Mouse (Mus musculus) forebrain, embryonic 13.5 days (tissue): ENCODE results near the gene Olfr1451. TPM values are rescaled to one million over a fixed set of nuclear protein-coding genes. Genes with fewer than 3 reads are reported as not detected.
"Not testable (repeated sequence)": the region's sequence is repeated elsewhere in the genome, so short reads cannot be mapped to it uniquely, and the experiment has no call there.

Experiments used
- ATAC-seq: fragments of 200-750 bp; cut with Nextera tagmentation; 2 replicates; pipeline ENCODE4 v1.8.0; 2017
- H3K27ac ChIP-seq: fragments of 300-500 bp; sonication (generic); 2 replicates; pipeline ENCODE4 v1.5.1; 2015; ENCODE audit warnings: inconsistent platforms, mild to moderate bottlenecking, moderate library complexity
- H3K27me3 ChIP-seq: fragments of 300-500 bp; sonication (generic); 2 replicates; pipeline ENCODE4 v1.6.1; 2015; ENCODE audit warnings: mild to moderate bottlenecking, inconsistent platforms
- H3K36me3 ChIP-seq: fragments of 300-500 bp; sonication (generic); 2 replicates; pipeline ENCODE4 v1.6.1; 2015; ENCODE audit warnings: mild to moderate bottlenecking, inconsistent platforms; ENCODE audit not compliant: poor library complexity, severe bottlenecking
- H3K4me1 ChIP-seq: fragments of 300-500 bp; sonication (generic); 2 replicates; pipeline ENCODE4 v1.6.1; 2015; ENCODE audit warnings: inconsistent platforms
- H3K4me2 ChIP-seq: fragments of 300-500 bp; sonication (generic); 2 replicates; pipeline ENCODE4 v1.6.1; 2015; ENCODE audit warnings: inconsistent platforms, mild to moderate bottlenecking, moderate library complexity
- H3K4me3 ChIP-seq: fragments of 300-500 bp; sonication (generic); 2 replicates; pipeline ENCODE4 v1.5.1; 2015; ENCODE audit warnings: mild to moderate bottlenecking, inconsistent platforms
- H3K9ac ChIP-seq: fragments of 300-500 bp; sonication (generic); 2 replicates; pipeline ENCODE4 v1.6.1; 2015; ENCODE audit warnings: mild to moderate bottlenecking, inconsistent platforms
- H3K9me3 ChIP-seq: fragments of 300-500 bp; sonication (generic); replicated peaks from 2 replicates; pipeline ENCODE4 v1.6.1; 2016; ENCODE audit warnings: inconsistent platforms
- WGBS: fragments of 180-500 bp; shearing (Covaris S2); methylation state at CpG from one replicate; pipeline ENCODE4 v1.1.7; 2015; 5-methylcytosine and 5-hydroxymethylcytosine counted together
- polyA plus RNA-seq: library from polyadenylated mRNA; unstranded; fragments of >200 nt; fragmentation: Nextera tagmentation; extraction: Ambion mirVana; gene quantifications from 2 replicates; pipeline ENCODE4 v1.2.1, GENCODE M21; 2015

The Olfr1451 gene
- polyA plus RNA-seq = not detected in 2 replicates

DNA sequence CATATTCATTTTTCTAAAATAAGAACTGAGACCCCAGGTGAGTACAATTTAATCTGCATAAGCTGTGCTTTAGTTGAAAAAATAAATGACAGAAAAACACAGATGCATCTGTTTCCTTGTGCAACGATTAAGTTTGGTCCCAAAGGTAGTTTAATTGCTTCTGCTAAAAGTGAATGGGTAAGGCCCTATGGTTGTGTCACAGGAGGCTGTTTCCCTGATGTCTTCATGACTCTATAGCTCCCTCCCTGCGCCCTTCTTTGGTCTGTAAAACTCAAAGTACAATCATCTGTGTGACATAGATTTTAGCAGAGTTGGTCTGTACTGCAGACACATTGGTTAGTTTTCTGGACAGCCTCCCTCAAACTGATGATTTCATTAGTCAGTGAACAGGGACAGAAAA is at the start of gene Olfr1451:
Gene Olfr1451, plus strand, starts transcription at position 301 of the 400 bp plus-strand sequence.
- WGBS = 69% methylated on average over 2 of the region's 2 CpGs
- H3K27me3 ChIP-seq = no peaks in the 10 kb centered on the region
- H3K9me3 ChIP-seq = peaks cover 31% of the 10 kb centered on the region
- no peaks in the 10 kb centered on the region for H3K36me3 ChIP-seq
- ATAC-seq = no peak
- no peak within 1 kb of the TSS for H3K27ac ChIP-seq
- no peak within 1 kb of the TSS for H3K9ac ChIP-seq
- no peaks in the 10 kb centered on the region for H3K4me1 ChIP-seq
- H3K4me3 ChIP-seq = no peak within 1 kb of the TSS
- H3K4me2 ChIP-seq = no peak within 1 kb of the TSS

DNA sequence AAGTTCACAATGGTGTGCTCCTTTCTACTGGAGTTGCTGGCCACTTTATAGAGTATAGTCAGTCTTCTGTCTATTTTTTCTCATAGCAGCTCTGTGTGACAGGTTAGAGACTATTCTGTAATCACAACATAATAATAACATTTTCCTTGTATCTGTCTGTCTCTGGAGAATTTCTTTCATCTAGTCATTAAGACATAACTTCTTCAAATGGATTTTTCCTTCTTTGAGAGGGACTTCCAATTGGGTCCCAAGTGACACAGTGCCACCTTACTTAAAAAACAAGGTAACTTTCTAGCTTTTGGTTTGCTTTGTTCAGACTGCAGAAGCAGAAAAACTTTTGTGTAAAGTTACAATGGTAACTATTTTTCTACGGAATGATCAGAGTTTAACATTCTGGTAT is 44.9 kb upstream of the Olfr1451 start, which contains the start of gene Olfr1450:
Gene Olfr1450, plus strand, starts transcription at position 301 of the 400 bp plus-strand sequence.
- Histone ChIP-seq H3K9ac (no peak within 1 kb of the TSS), H3K9me3 (peaks cover 19% of the 10 kb centered on the region; the same call in 1 of the 2 replicates), H3K4me1 (no peaks in the 10 kb centered on the region), H3K4me3 (no peak within 1 kb of the TSS), H3K27me3 (no peaks in the 10 kb centered on the region), H3K4me2 (no peak within 1 kb of the TSS), H3K27ac (no peak within 1 kb of the TSS), H3K36me3 (no peaks in the 10 kb centered on the region)
- ATAC-seq = no peak
- WGBS = 95% methylated on average over 1 of the region's 1 CpGs

DNA sequence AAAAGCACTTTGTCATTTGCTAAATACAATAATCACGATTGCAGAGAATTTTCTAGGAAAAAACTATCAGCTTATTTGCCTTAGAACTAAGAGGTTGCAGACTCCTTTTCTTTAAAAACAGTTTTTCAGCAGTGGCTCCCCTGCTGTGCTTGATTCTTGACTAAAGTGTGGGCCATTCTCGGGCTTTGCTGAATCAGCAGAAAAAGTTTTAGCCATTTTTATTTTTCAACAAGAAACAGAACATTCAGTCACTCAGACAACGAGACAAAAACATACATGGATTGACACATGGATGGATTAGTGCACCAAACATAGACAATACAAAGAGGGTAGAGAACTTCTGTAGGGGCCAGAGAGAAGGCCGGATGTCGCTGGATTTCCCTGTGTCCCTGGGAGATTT is 24.7 kb upstream of the Olfr1451 start:
- ATAC-seq, H3K36me3 ChIP-seq, H3K27me3 ChIP-seq, H3K4me2 ChIP-seq, H3K4me3 ChIP-seq, H3K9ac ChIP-seq, H3K4me1 ChIP-seq, H3K27ac ChIP-seq: not testable (repeated sequence)
- H3K9me3 ChIP-seq = peaks cover 40% of the 10 kb centered on the region
- 81% methylated on average over 5 of the region's 5 CpGs for WGBS

DNA sequence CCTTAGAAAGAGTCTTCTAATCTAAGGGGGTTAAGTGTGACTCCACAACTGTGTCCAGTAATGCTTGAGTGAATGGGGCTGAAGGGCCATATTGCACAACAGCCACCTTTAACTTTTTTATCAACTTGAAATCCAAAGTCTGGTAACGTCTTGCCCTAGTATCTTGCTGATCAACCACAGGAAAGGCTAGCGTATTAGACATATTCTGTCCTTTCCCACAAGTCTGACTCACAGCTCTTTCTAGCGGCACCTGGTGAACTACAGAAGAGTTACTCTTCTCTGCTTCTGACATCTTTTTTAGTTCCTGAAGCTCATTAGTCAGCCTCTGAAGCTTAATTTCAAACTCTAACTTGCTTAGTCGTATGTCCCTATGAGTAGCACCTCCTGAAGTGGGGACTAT is 2.5 kb upstream of the Olfr1451 start:
- not testable (repeated sequence) for H3K4me2 ChIP-seq, H3K4me3 ChIP-seq, H3K27me3 ChIP-seq, H3K27ac ChIP-seq, H3K9ac ChIP-seq, H3K36me3 ChIP-seq, ATAC-seq, H3K4me1 ChIP-seq
- H3K9me3 ChIP-seq = peaks cover 30% of the 10 kb centered on the region
- WGBS = 93% methylated on average over 4 of the region's 4 CpGs

DNA sequence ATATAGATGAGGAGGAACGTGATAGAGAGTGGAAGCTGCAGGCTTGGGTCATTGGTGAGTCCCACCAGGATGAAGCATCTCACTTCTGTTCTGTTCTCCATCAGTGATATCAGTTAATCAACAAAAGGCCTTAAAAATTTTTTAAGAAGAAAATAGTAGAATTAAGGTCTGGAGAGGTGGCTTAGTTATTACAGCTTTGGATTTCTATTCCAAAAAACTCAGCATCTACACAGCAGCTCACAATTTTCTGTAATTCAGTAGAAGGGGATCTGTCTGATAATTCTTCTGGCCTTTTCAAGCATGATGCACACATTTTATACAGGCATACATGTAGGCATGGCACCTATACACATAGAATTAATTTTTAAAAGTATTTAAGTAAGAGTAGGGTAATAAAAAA is 33.4 kb downstream of the Olfr1451 start, which contains the start of gene Olfr1453:
Gene Olfr1453, minus strand, starts transcription at position 101 of the 400 bp plus-strand sequence.
- 50% methylated on average over 1 of the region's 1 CpGs for whole genome bisulfite sequencing
- no peaks in the 10 kb centered on the region for H3K4me1 ChIP-seq
- ATAC-seq = no peak
- peaks cover 4% of the 10 kb centered on the region; the same call in 1 of the 2 replicates for H3K9me3 ChIP-seq
- H3K36me3 ChIP-seq = no peaks in the 10 kb centered on the region
- no peaks in the 10 kb centered on the region for H3K27me3 ChIP-seq
- no peak within 1 kb of the TSS for H3K4me3 ChIP-seq
- no peak within 1 kb of the TSS for H3K9ac ChIP-seq
- no peak within 1 kb of the TSS for H3K27ac ChIP-seq
- no peak within 1 kb of the TSS for H3K4me2 ChIP-seq

Other genes with a start within 250 kb of the Olfr1451 start
- gene Cntf, start 229.4 kb upstream of the Olfr1451 start, polyA plus RNA-seq = 1.9 and 2.3 TPM in 2 replicates
- gene Zfp91, start 198.9 kb upstream of the Olfr1451 start, polyA plus RNA-seq = 16.3 and 16.8 TPM in 2 replicates
- 0.74 and 0.94 TPM in 2 replicates for gene Lpxn, start 198.8 kb upstream of the Olfr1451 start, polyA plus RNA-seq
- not detected in 2 replicates for gene Gm5244, start 148.3 kb upstream of the Olfr1451 start, polyA plus RNA-seq
- not detected in 2 replicates for gene Olfr1444, start 137.7 kb upstream of the Olfr1451 start, polyA plus RNA-seq
- gene Olfr1445, start 111.2 kb upstream of the Olfr1451 start, polyA plus RNA-seq = not detected in 2 replicates
- gene Olfr1446, start 101.5 kb upstream of the Olfr1451 start, polyA plus RNA-seq = not detected in 2 replicates
- not detected in 2 replicates for gene Olfr1447, start 91.3 kb upstream of the Olfr1451 start, polyA plus RNA-seq
- gene Olfr1448, start 70.6 kb upstream of the Olfr1451 start, polyA plus RNA-seq = not detected in 2 replicates
- not detected in 2 replicates for gene Olfr1449, start 64.2 kb upstream of the Olfr1451 start, polyA plus RNA-seq
- not detected in 2 replicates for gene Olfr1450, start 44.8 kb upstream of the Olfr1451 start, polyA plus RNA-seq
- not detected in 2 replicates for gene Olfr1453, start 33.3 kb downstream of the Olfr1451 start, polyA plus RNA-seq
- not detected in 2 replicates for gene Olfr1454, start 65.6 kb downstream of the Olfr1451 start, polyA plus RNA-seq
- gene Olfr1457, start 102.9 kb downstream of the Olfr1451 start, polyA plus RNA-seq = not detected in 2 replicates
- not detected in 2 replicates for gene Olfr1458, start 111.8 kb downstream of the Olfr1451 start, polyA plus RNA-seq
- gene Olfr1459, start 154.5 kb downstream of the Olfr1451 start, polyA plus RNA-seq = not detected in 2 replicates
- not detected in 2 replicates for gene Olfr1461, start 168.0 kb downstream of the Olfr1451 start, polyA plus RNA-seq
- gene Olfr1462, start 190.7 kb downstream of the Olfr1451 start, polyA plus RNA-seq = not detected in 2 replicates
- not detected in 2 replicates for gene Olfr1463, start 236.3 kb downstream of the Olfr1451 start, polyA plus RNA-seq